Mouse (Mus musculus): ENCODE results near the gene Mgst1.

DNA sequence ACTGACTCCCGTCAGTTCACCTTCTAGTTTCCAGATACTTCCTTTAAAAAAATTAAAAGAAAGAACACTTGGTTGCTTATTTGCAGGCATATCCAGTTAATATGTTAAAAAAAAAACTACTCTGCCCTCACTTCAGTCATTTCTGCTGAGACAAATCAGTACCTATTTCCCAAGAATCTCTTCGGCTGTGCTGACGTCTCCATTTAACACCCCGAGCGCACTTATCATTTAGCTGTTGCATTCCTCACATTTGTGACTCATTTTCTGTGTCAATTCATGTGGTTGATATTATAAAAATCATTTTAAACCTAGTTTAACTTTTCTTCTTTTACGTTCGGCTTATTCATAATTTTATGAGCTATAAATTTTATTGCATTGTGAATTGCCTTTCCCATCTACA lies 47.7 kb upstream of the Mgst1 start:
- TF ChIP-seq CTCF (IDR thresholded peaks at IDR 0.05; ENCODE audit: control insufficient read depth, insufficient read depth, insufficient replicate concordance, low read depth, low read length) (no peak), POLR2A (IDR thresholded peaks at IDR 0.05; ENCODE audit: control insufficient read depth, low read depth, low read length) (no peak)
